Mouse (Mus musculus) 3T3-L1 (cell line): ENCODE measurements around the gene Zfand2a.

ENCODE experiments used
- DNase-seq: peaks from one replicate; pipeline ENCODE4 v3.0.0-alpha.2; 2015; ENCODE audit warnings: low read depth, low spot score

The Zfand2a gene

GRCm38 (mm10) chr5:139466801-139467200 lies 17.5 kb downstream of the Zfand2a start:
- no peak for DNase-seq

GRCm38 (mm10) chr5:139466373-139466772 lies 18.0 kb downstream of the Zfand2a start:
- DNase-seq, result no peak

GRCm38 (mm10) chr5:139464874-139465273 lies 19.5 kb downstream of the Zfand2a start:
- peak; percentile 80 for DNase-seq

- peak; percentile 98 for DNase-seq
These were observed 23.8 kb downstream of the Zfand2a start, which contains the start of gene 3110082I17Rik for GRCm38 (mm10) chr5:139460384-139461067. Gene 3110082I17Rik, minus strand, starts transcription at chr5:139460527.

- DNase-seq, result no peak
These were observed 24.4 kb downstream of the Zfand2a start for GRCm38 (mm10) chr5:139459938-139460337.

- DNase-seq, result no peak
These were observed 27.1 kb downstream of the Zfand2a start for GRCm38 (mm10) chr5:139457241-139457640.

- DNase-seq, result no peak
These were observed 29.2 kb downstream of the Zfand2a start for GRCm38 (mm10) chr5:139455166-139455565.

- no peak for DNase-seq
These were observed 31.3 kb downstream of the Zfand2a start for GRCm38 (mm10) chr5:139453031-139453430.

GRCm38 (mm10) chr5:139449926-139450325 lies 34.4 kb downstream of the Zfand2a start:
- DNase-seq, result no peak

GRCm38 (mm10) chr5:139449161-139449791 lies 35.1 kb downstream of the Zfand2a start:
- DNase-seq, result peak; percentile 33

GRCm38 (mm10) chr5:139448025-139448424 lies 36.3 kb downstream of the Zfand2a start:
- DNase-seq, result no peak

GRCm38 (mm10) chr5:139445258-139445657 lies 39.1 kb downstream of the Zfand2a start:
- DNase-seq, result peak; percentile 35

- DNase-seq, result no peak
These were observed 41.4 kb downstream of the Zfand2a start for GRCm38 (mm10) chr5:139442962-139443361.

- no peak for DNase-seq
These were observed 41.9 kb downstream of the Zfand2a start for GRCm38 (mm10) chr5:139442428-139442827.

- no peak for DNase-seq
These were observed 42.7 kb downstream of the Zfand2a start for GRCm38 (mm10) chr5:139441726-139442018.

- no peak for DNase-seq
These were observed 43.2 kb downstream of the Zfand2a start for GRCm38 (mm10) chr5:139440926-139441725.

- DNase-seq, result no peak
These were observed 43.9 kb downstream of the Zfand2a start for GRCm38 (mm10) chr5:139440451-139440850.

- DNase-seq, result no peak
These were observed 45.9 kb downstream of the Zfand2a start for GRCm38 (mm10) chr5:139438440-139438839.

GRCm38 (mm10) chr5:139437769-139438168 lies 46.6 kb downstream of the Zfand2a start:
- no peak for DNase-seq

GRCm38 (mm10) chr5:139434940-139435339 lies 49.4 kb downstream of the Zfand2a start:
- DNase-seq, result no peak

GRCm38 (mm10) chr5:139433842-139434568 lies 50.3 kb downstream of the Zfand2a start:
- DNase-seq, result no peak
